Mouse (Mus musculus): ENCODE data around the gene Xrcc4.

GRCm38 (mm10) chr13:89766551-89766950, 322.9 kb downstream of the Xrcc4 start:
- TF ChIP-seq CTCF (IDR thresholded peaks at IDR 0.05; ENCODE audit: low read depth, low read length) (no peak), POLR2A (IDR thresholded peaks at IDR 0.05; ENCODE audit: insufficient read depth, low read length) (no peak), EP300 (IDR thresholded peaks at IDR 0.05; ENCODE audit: insufficient read depth, low read depth, low read length) (no peak)
